Comparison of ENCODE assay signal across 1 mouse cellular context in genomic region chr6:136827116-136827515, GRCm38 (mm10).
TF ChIP-seq lines count a peak whose summit lies in the region.

No protein-coding gene starts in this region.

TF ChIP-seq in ES-E14, 5 proteins besides CTCF, POLR2A, EP300 and RAD21 (continued from another document):
- TF ChIP-seq CHD2 (IDR thresholded peaks at IDR 0.05; ENCODE audit: low read depth, low read length) = no peak
